Mouse (Mus musculus) embryonic facial prominence, embryonic 14.5 days (tissue): ENCODE results near the gene Gdf1. TPM values are rescaled to one million over a fixed set of nuclear protein-coding genes. Genes with fewer than 3 reads are reported as not detected.

Experiments used
- ATAC-seq: fragments of 200-750 bp; cut with Nextera tagmentation; 2 replicates; pipeline ENCODE4 v1.8.0; 2017; ENCODE audit warnings: low read depth, moderate number of reproducible peaks, moderate TSS enrichment
- DNase-seq: peaks from one replicate; pipeline ENCODE4 v3.0.0-alpha.2; 2015; ENCODE audit warnings: low spot score
- H3K27ac ChIP-seq: fragments of 300-500 bp; sonication (generic); replicated peaks from 2 replicates; pipeline ENCODE4 v1.5.1; 2014; ENCODE audit warnings: low read depth, mild to moderate bottlenecking, low read length, moderate library complexity
- H3K27me3 ChIP-seq: fragments of 300-500 bp; sonication (generic); replicated peaks from 2 replicates; pipeline ENCODE4 v1.6.1; 2014; ENCODE audit warnings: low read length; ENCODE audit not compliant: control insufficient read depth, insufficient read depth
- H3K36me3 ChIP-seq: fragments of 300-500 bp; sonication (generic); 2 replicates; pipeline ENCODE4 v1.6.1; 2014; ENCODE audit warnings: low read length, mixed read lengths; ENCODE audit not compliant: control insufficient read depth, insufficient read depth
- H3K4me1 ChIP-seq: fragments of 300-500 bp; sonication (generic); 2 replicates; pipeline ENCODE4 v1.6.1; 2014; ENCODE audit warnings: antibody characterized with exemption, low read length; ENCODE audit not compliant: control insufficient read depth, insufficient read depth
- H3K4me2 ChIP-seq: fragments of 300-500 bp; sonication (generic); 2 replicates; pipeline ENCODE4 v1.6.1; 2014; ENCODE audit warnings: low read depth, mild to moderate bottlenecking, low read length, moderate library complexity, mixed read lengths
- H3K4me3 ChIP-seq: fragments of 300-500 bp; sonication (generic); 2 replicates; pipeline ENCODE4 v1.5.1; 2014; ENCODE audit warnings: low read depth, mild to moderate bottlenecking, low read length
- H3K9ac ChIP-seq: fragments of 300-500 bp; sonication (generic); 2 replicates; pipeline ENCODE4 v1.6.1; 2014; ENCODE audit warnings: low read depth, mild to moderate bottlenecking, low read length, moderate library complexity, mixed read lengths
- H3K9me3 ChIP-seq: fragments of 300-500 bp; sonication (generic); 2 replicates; pipeline ENCODE4 v1.6.1; 2016; ENCODE audit warnings: low read length; ENCODE audit not compliant: control insufficient read depth
- WGBS: fragments of 180-500 bp; shearing (Covaris S2); extraction: QIAGEN DNeasy Blood & Tissue Kit; methylation state at CpG from one replicate; pipeline ENCODE4 v1.1.7; 2014; 5-methylcytosine and 5-hydroxymethylcytosine counted together
- polyA plus RNA-seq: library from polyadenylated mRNA; unstranded; fragments of >200 nt; fragmentation: Nextera tagmentation; extraction: Ambion mirVana; gene quantifications from 2 replicates; pipeline ENCODE4 v1.2.1, GENCODE M21; 2014

Gdf1 gene
- polyA plus RNA-seq, 1 experiment from 2014 or later: not detected

- DNase-seq (no peak), ATAC-seq (no peak)
- WGBS: 7% methylated on average over 5 of the region's 5 CpGs
- H3K9me3 ChIP-seq: no peaks in the 10 kb centered on the region
- H3K36me3 ChIP-seq: no peaks in the 10 kb centered on the region
- H3K4me3 ChIP-seq: no peak overlapping the region
- no peak overlapping the region for H3K27ac ChIP-seq
- H3K4me1 ChIP-seq: 0 out of 2 replicates have a peak, but pooled peaks cover 4% of the 10 kb centered on the region
- no peak overlapping the region for H3K4me2 ChIP-seq
- no peak overlapping the region for H3K9ac ChIP-seq
- no peaks in the 10 kb centered on the region for H3K27me3 ChIP-seq
Measured at GRCm38 (mm10) chr8:70364066-70364465, 34.4 kb downstream of the Gdf1 start.

- H3K36me3 ChIP-seq: no peaks in the 10 kb centered on the region
- 0 out of 2 replicates have a peak, but pooled peaks cover 4% of the 10 kb centered on the region for H3K4me1 ChIP-seq
- H3K27ac ChIP-seq: no peak overlapping the region
- no peak overlapping the region for H3K4me2 ChIP-seq
- no peak overlapping the region for H3K4me3 ChIP-seq
- H3K27me3 ChIP-seq: peaks cover 1% of the 10 kb centered on the region; the same call in 1 of the 2 replicates
- DNase-seq: no peak
- H3K9ac ChIP-seq: no peak overlapping the region
- H3K9me3 ChIP-seq: no peaks in the 10 kb centered on the region
- ATAC-seq: 0 out of 2 replicates have a peak, but pooled peaks have one; percentile 41
- 59% methylated on average over 5 of the region's 5 CpGs for WGBS
Measured at GRCm38 (mm10) chr8:70366588-70366987, 37.0 kb downstream of the Gdf1 start.

- no peak for DNase-seq
- H3K4me3 ChIP-seq: no peak overlapping the region
- no peaks in the 10 kb centered on the region for H3K36me3 ChIP-seq
- H3K4me2 ChIP-seq: no peak overlapping the region
- peaks cover 10% of the 10 kb centered on the region; the same call in 1 of the 2 replicates for H3K4me1 ChIP-seq
- no peak overlapping the region for H3K9ac ChIP-seq
- peaks cover 40% of the 10 kb centered on the region for H3K27me3 ChIP-seq
- WGBS: 64% methylated on average over 7 of the region's 7 CpGs
- no peak overlapping the region for H3K27ac ChIP-seq
- no peaks in the 10 kb centered on the region for H3K9me3 ChIP-seq
- ATAC-seq: no peak
Measured at GRCm38 (mm10) chr8:70370476-70370875, 40.9 kb downstream of the Gdf1 start.

- no peaks in the 10 kb centered on the region for H3K9me3 ChIP-seq
- H3K4me3 ChIP-seq: no peak overlapping the region
- no peak for ATAC-seq
- H3K27me3 ChIP-seq: peaks cover 55% of the 10 kb centered on the region
- H3K27ac ChIP-seq: peak overlapping the region; percentile 52; the same call in 1 of the 2 replicates
- no peaks in the 10 kb centered on the region for H3K36me3 ChIP-seq
- no peak overlapping the region for H3K9ac ChIP-seq
- 22% methylated on average over 6 of the region's 6 CpGs for WGBS
- H3K4me2 ChIP-seq: no peak overlapping the region
- peaks cover 10% of the 10 kb centered on the region; the same call in 1 of the 2 replicates for H3K4me1 ChIP-seq
- DNase-seq: no peak
Measured at GRCm38 (mm10) chr8:70371951-70372350, 42.3 kb downstream of the Gdf1 start.

- peak within 1 kb of the TSS; percentile 43 for H3K4me3 ChIP-seq
- H3K9me3 ChIP-seq: no peaks in the 10 kb centered on the region
- H3K27me3 ChIP-seq: peaks cover 72% of the 10 kb centered on the region
- WGBS: 5% methylated on average over 47 of the region's 47 CpGs
- no peak for DNase-seq
- H3K9ac ChIP-seq: 0 out of 2 replicates have a peak within 1 kb of the TSS, but pooled peaks have one; percentile 19
- peak within 1 kb of the TSS; percentile 65 for H3K4me2 ChIP-seq
- peaks cover 10% of the 10 kb centered on the region; the same call in 1 of the 2 replicates for H3K4me1 ChIP-seq
- no peak for ATAC-seq
- H3K36me3 ChIP-seq: no peaks in the 10 kb centered on the region
- no peak within 1 kb of the TSS for H3K27ac ChIP-seq
Measured at GRCm38 (mm10) chr8:70373397-70374317, 44.0 kb downstream of the Gdf1 start, which contains the start of gene Comp. Gene Comp, plus strand, starts transcription at chr8:70373558.

- H3K27ac ChIP-seq: no peak overlapping the region
- H3K4me1 ChIP-seq: peaks cover 10% of the 10 kb centered on the region; the same call in 1 of the 2 replicates
- ATAC-seq: peak; percentile 62
- no peaks in the 10 kb centered on the region for H3K9me3 ChIP-seq
- DNase-seq: peak; percentile 81
- 0 out of 2 replicates have a peak overlapping the region, but pooled peaks have one; percentile 19 for H3K9ac ChIP-seq
- H3K4me2 ChIP-seq: peak overlapping the region; percentile 65
- 0% methylated on average over 34 of the region's 53 CpGs for WGBS
- peak overlapping the region; percentile 43 for H3K4me3 ChIP-seq
- no peaks in the 10 kb centered on the region for H3K36me3 ChIP-seq
- peaks cover 76% of the 10 kb centered on the region for H3K27me3 ChIP-seq
Measured at GRCm38 (mm10) chr8:70374318-70374927, 44.8 kb downstream of the Gdf1 start.

GRCm38 (mm10) chr8:70375212-70375859, 45.7 kb downstream of the Gdf1 start:
- WGBS: 9% methylated on average over 30 of the region's 35 CpGs
- Histone ChIP-seq H3K27me3 (peaks cover 77% of the 10 kb centered on the region), H3K9ac (no peak overlapping the region), H3K27ac (no peak overlapping the region), H3K36me3 (no peaks in the 10 kb centered on the region), H3K4me2 (peak overlapping the region; percentile 65; the same call in 1 of the 2 replicates), H3K4me1 (peaks cover 10% of the 10 kb centered on the region; the same call in 1 of the 2 replicates), H3K4me3 (peak overlapping the region; percentile 43), H3K9me3 (no peaks in the 10 kb centered on the region)
- no peak for ATAC-seq
- DNase-seq: no peak

GRCm38 (mm10) chr8:70376275-70376741, 46.7 kb downstream of the Gdf1 start:
- DNase-seq (no peak), ATAC-seq (no peak)
- Histone ChIP-seq H3K9me3 (no peaks in the 10 kb centered on the region), H3K27ac (no peak overlapping the region), H3K4me1 (peaks cover 10% of the 10 kb centered on the region; the same call in 1 of the 2 replicates), H3K36me3 (no peaks in the 10 kb centered on the region), H3K4me2 (peak overlapping the region; percentile 35), H3K27me3 (peaks cover 77% of the 10 kb centered on the region), H3K9ac (no peak overlapping the region), H3K4me3 (peak overlapping the region; percentile 43)
- 8% methylated on average over 26 of the region's 37 CpGs for WGBS
